Comparison of ENCODE assay signal across 16 mouse cellular contexts in genomic region chr9:62372556-62373221, GRCm38 (mm10). TPM values are rescaled to one million over a fixed set of nuclear protein-coding genes. Genes with fewer than 3 reads are reported as not detected.
DNase-seq lines count a peak whose midpoint lies in the region; ATAC-seq and TF ChIP-seq lines count a peak whose summit lies in the region.
"Had no signal": no experiment of that assay in that cellular context is flagged by ENCODE, and none has a peak within 500 bp of the region (broad histone marks: within the 10 kb centered on the region; RNA-seq: fewer than 3 reads in every experiment).

No protein-coding gene starts in this region.

- no peak for DNase-seq in cerebellum, adult 2 months
- DNase-seq in cerebellum, adult 11-12 months = no peak
- no peak for DNase-seq in kidney, adult 9 months
- peak; percentile 89 for DNase-seq in CH12.LX (ENCODE audit: extremely low read depth)
- DNase-seq in liver, postnatal 0 days = no peak
- no peak for DNase-seq in adrenal gland, postnatal 36 days
- no peak for DNase-seq in thymus, postnatal 0 days (ENCODE audit: low spot score)
- DNase-seq: adrenal gland, adult 2 months; cerebellum, postnatal 14 days; kidney, postnatal 10 days; midbrain, embryonic 14.5 days; right cerebral cortex, postnatal 25 days had no signal

- H3K9ac ChIP-seq in kidney, embryonic 15.5 days = no peak overlapping the region
- peak overlapping the region; percentile 69 for H3K9ac ChIP-seq in CH12.LX (ENCODE audit: insufficient read depth, low read depth)
- no peak overlapping the region for H3K9ac ChIP-seq in liver, postnatal 0 days (replicated peaks)
- H3K9ac ChIP-seq: embryonic facial prominence, embryonic 12.5 days had no signal

- H3K27me3 ChIP-seq in cerebellum, adult 2 months (ENCODE audit: control insufficient read depth, insufficient read depth, low read length) = no peaks in the 10 kb centered on the region
- no peaks in the 10 kb centered on the region for H3K27me3 ChIP-seq in kidney, embryonic 15.5 days
- H3K27me3 ChIP-seq in CH12.LX (replicated peaks) = no peaks in the 10 kb centered on the region
- H3K27me3 ChIP-seq in liver, postnatal 0 days (ENCODE audit: insufficient read depth, low read length) = no peaks in the 10 kb centered on the region
- H3K27me3 ChIP-seq: embryonic facial prominence, embryonic 12.5 days had no signal

- H3K9me3 ChIP-seq in kidney, embryonic 15.5 days (replicated peaks) = no peaks in the 10 kb centered on the region
- no peaks in the 10 kb centered on the region for H3K9me3 ChIP-seq in CH12.LX (replicated peaks; ENCODE audit: low read length)
- H3K9me3 ChIP-seq in liver, postnatal 0 days (ENCODE audit: low read length) = no peaks in the 10 kb centered on the region
- H3K9me3 ChIP-seq: embryonic facial prominence, embryonic 12.5 days; forebrain, embryonic 10.5 days had no signal

- no peak for ATAC-seq in kidney, embryonic 15.5 days (replicated peaks; ENCODE audit: low FRiP score)
- no peak for ATAC-seq in liver, postnatal 0 days
- ATAC-seq: hindbrain, embryonic 16.5 days had no signal

- dilution Hi-C loops in CH12.LX (cut with MboI; ENCODE audit: extremely low pct_ligation_motif_present, extremely low pct_unique_long_range_greater_than_20kb, low sequenced_read_pairs) = no loop called here

- peak; percentile 98 for TF ChIP-seq EP300 in CH12.LX (IDR thresholded peaks at IDR 0.05; ENCODE audit: low read length)
- TF ChIP-seq EP300 in liver, postnatal 0 days (IDR thresholded peaks at IDR 0.05; ENCODE audit: low read depth) = no peak

- no peak for TF ChIP-seq CTCF in cerebellum, adult 2 months (IDR thresholded peaks at IDR 0.05; ENCODE audit: borderline replicate concordance, insufficient read depth, low read depth, low read length)
- TF ChIP-seq CTCF in CH12.LX (conservative IDR thresholded peaks at IDR 0.05 in 1 of 2, IDR thresholded peaks at IDR 0.05 in 1 of 2; ENCODE audit: low read depth in 2 of 2, low read length in 2 of 2) = no peak
- no peak for TF ChIP-seq CTCF in liver, postnatal 0 days (IDR thresholded peaks at IDR 0.05; ENCODE audit: low read depth)

- TF ChIP-seq RAD21 in CH12.LX (IDR thresholded peaks at IDR 0.05; ENCODE audit: low read depth, low read length) = no peak

- H3K79me2 ChIP-seq in CH12.LX (replicated peaks; ENCODE audit: control insufficient read depth, extremely low read depth, insufficient read depth, poor library complexity, severe bottlenecking) = peaks cover 73% of the 10 kb centered on the region

- peaks cover 44% of the 10 kb centered on the region for H3K4me1 ChIP-seq in cerebellum, adult 2 months (ENCODE audit: control insufficient read depth, insufficient read depth, low read length)
- H3K4me1 ChIP-seq in kidney, embryonic 15.5 days = peaks cover 64% of the 10 kb centered on the region
- H3K4me1 ChIP-seq in CH12.LX (ENCODE audit: control insufficient read depth in 1 of 2, insufficient read depth in 2 of 2) = peaks cover 38 to 93% of the 10 kb centered on the region in 2 experiments
- peaks cover 34% of the 10 kb centered on the region for H3K4me1 ChIP-seq in liver, postnatal 0 days (ENCODE audit: insufficient read depth)

- TF ChIP-seq POLR2A in cerebellum, adult 2 months (IDR thresholded peaks at IDR 0.05; ENCODE audit: borderline replicate concordance, insufficient read depth, low read length) = no peak
- peak; percentile 36 for TF ChIP-seq POLR2A in CH12.LX (IDR thresholded peaks at IDR 0.05; ENCODE audit: low read depth, low read length)

- in situ Hi-C loops in CH12.LX (cut with MboI; ENCODE audit: low pct_ligation_motif_present, low pct_unique_long_range_greater_than_20kb, low sequenced_read_pairs) = no loop called here

- H3K4me2 ChIP-seq in kidney, embryonic 15.5 days = no peak overlapping the region
- H3K4me2 ChIP-seq in CH12.LX (ENCODE audit: insufficient read depth, low read depth, poor library complexity, severe bottlenecking) = peak overlapping the region; percentile 90
- no peak overlapping the region for H3K4me2 ChIP-seq in liver, postnatal 0 days (ENCODE audit: low read depth, low read length)
- H3K4me2 ChIP-seq: embryonic facial prominence, embryonic 12.5 days had no signal

- no peak overlapping the region for H3K4me3 ChIP-seq in cerebellum, adult 2 months (replicated peaks; ENCODE audit: insufficient read depth, low read depth, low read length)
- no peak overlapping the region for H3K4me3 ChIP-seq in kidney, embryonic 15.5 days (replicated peaks)
- H3K4me3 ChIP-seq in CH12.LX (replicated peaks in 1 of 3; ENCODE audit: low read depth in 2 of 3, low read length in 2 of 3, poor library complexity in 1 of 3) = peak overlapping the region in 1 of 3 experiments; percentile 48
- no peak overlapping the region for H3K4me3 ChIP-seq in liver, postnatal 0 days (ENCODE audit: low read depth, low read length)
- H3K4me3 ChIP-seq: embryonic facial prominence, embryonic 12.5 days; forebrain, embryonic 10.5 days had no signal

- 59% methylated on average over 9 of the region's 9 CpGs for WGBS in cerebellum, adult 2 months
- WGBS in kidney, embryonic 15.5 days = 79% methylated on average over 9 of the region's 9 CpGs
- WGBS in liver, postnatal 0 days (ENCODE audit: insufficient replicate concordance) = 73% methylated on average over 9 of the region's 9 CpGs

- H3K27ac ChIP-seq in cerebellum, adult 2 months (ENCODE audit: insufficient read depth, low read length) = peak overlapping the region; percentile 20; the same call in 1 of the 2 replicates
- H3K27ac ChIP-seq in kidney, embryonic 15.5 days = 0 out of 2 replicates have a peak overlapping the region, but pooled peaks have one; percentile 27
- peak overlapping the region; percentile 100 for H3K27ac ChIP-seq in CH12.LX (ENCODE audit: insufficient read depth, low read depth)
- peak overlapping the region; percentile 45; the same call in 1 of the 2 replicates for H3K27ac ChIP-seq in liver, postnatal 0 days (ENCODE audit: low read depth)
- H3K27ac ChIP-seq: embryonic facial prominence, embryonic 12.5 days had no signal

- H3K36me3 ChIP-seq in kidney, embryonic 15.5 days = peaks cover 62% of the 10 kb centered on the region
- H3K36me3 ChIP-seq in CH12.LX (replicated peaks in 1 of 2; ENCODE audit: control insufficient read depth in 1 of 2, insufficient read depth in 1 of 2, low read length in 1 of 2) = peaks cover 42 to 67% of the 10 kb centered on the region in 2 experiments
- H3K36me3 ChIP-seq in liver, postnatal 0 days (replicated peaks; ENCODE audit: insufficient read depth, low read length) = peaks cover 38% of the 10 kb centered on the region

TF ChIP-seq in CH12.LX, 34 proteins besides CTCF, POLR2A, EP300 and RAD21 (continues in another document):
- no peak for TF ChIP-seq PAX5 (IDR thresholded peaks at IDR 0.05; ENCODE audit: low read length)
- TF ChIP-seq CHD1 (IDR thresholded peaks at IDR 0.05; ENCODE audit: low read depth, low read length) = no peak; the same call in 1 of the 2 replicates
- TF ChIP-seq MEF2A (IDR thresholded peaks at IDR 0.05; ENCODE audit: borderline replicate concordance, low read depth, low read length) = peak; percentile 98
- no peak for TF ChIP-seq E2F4 (IDR thresholded peaks at IDR 0.05; ENCODE audit: insufficient replicate concordance, low read depth, low read length)
- TF ChIP-seq IRF4 (IDR thresholded peaks at IDR 0.05; ENCODE audit: low read depth, low read length) = peak; percentile 91
- TF ChIP-seq MXI1 (IDR thresholded peaks at IDR 0.05; ENCODE audit: low read depth, low read length) = no peak
- peak; percentile 83 for TF ChIP-seq SIN3A (IDR thresholded peaks at IDR 0.05; ENCODE audit: low read length)
- TF ChIP-seq MAZ (IDR thresholded peaks at IDR 0.05; ENCODE audit: low read depth, low read length) = 0 out of 2 replicates have a peak, but pooled peaks have one; percentile 56
- TF ChIP-seq TBP (conservative IDR thresholded peaks at IDR 0.05; ENCODE audit: low read depth, low read length) = peak; percentile 69; the same call in 1 of the 2 replicates
- no peak for TF ChIP-seq MAX (IDR thresholded peaks at IDR 0.05; ENCODE audit: low read length)
- 0 out of 2 replicates have a peak, but pooled peaks have one; percentile 73 for TF ChIP-seq MYC (IDR thresholded peaks at IDR 0.05; ENCODE audit: low read depth, low read length)
- TF ChIP-seq JUN (IDR thresholded peaks at IDR 0.05; ENCODE audit: insufficient read depth, low read depth, low read length) = peak; percentile 94
- TF ChIP-seq POLR2AphosphoS2 (IDR thresholded peaks at IDR 0.05; ENCODE audit: low read depth, low read length) = 0 out of 2 replicates have a peak, but pooled peaks have one; percentile 34
- no peak for TF ChIP-seq ZC3H11A (IDR thresholded peaks at IDR 0.05; ENCODE audit: low read depth, low read length)
- no peak for TF ChIP-seq ZNF384 (IDR thresholded peaks at IDR 0.05; ENCODE audit: low read depth, low read length)
- peak; percentile 98 for TF ChIP-seq TCF12 (IDR thresholded peaks at IDR 0.05; ENCODE audit: low read depth, low read length)
- TF ChIP-seq USF2 (conservative IDR thresholded peaks at IDR 0.05; ENCODE audit: low read depth, low read length) = no peak
- no peak for TF ChIP-seq SMC3 (IDR thresholded peaks at IDR 0.05; ENCODE audit: low read depth, low read length)
- peak; percentile 97 for TF ChIP-seq ETS1 (conservative IDR thresholded peaks at IDR 0.05; ENCODE audit: low read depth, low read length)
- no peak for TF ChIP-seq USF1 (IDR thresholded peaks at IDR 0.05; ENCODE audit: low read depth, low read length)
- TF ChIP-seq JUND (conservative IDR thresholded peaks at IDR 0.05; ENCODE audit: low read depth, low read length) = peak; percentile 87
- TF ChIP-seq UBTF (IDR thresholded peaks at IDR 0.05; ENCODE audit: low read depth, low read length) = peak; percentile 46; the same call in 1 of the 2 replicates
- peak; percentile 50; the same call in 1 of the 2 replicates for TF ChIP-seq ELF1 (IDR thresholded peaks at IDR 0.05; ENCODE audit: low read depth, low read length)
- peak; percentile 75 for TF ChIP-seq CHD2 (IDR thresholded peaks at IDR 0.05; ENCODE audit: low read length)
- TF ChIP-seq MAFK (IDR thresholded peaks at IDR 0.05; ENCODE audit: insufficient replicate concordance, low read length) = peak; percentile 82
- no peak for TF ChIP-seq ZKSCAN1 (IDR thresholded peaks at IDR 0.05; ENCODE audit: borderline replicate concordance, low read depth, low read length)
- no peak for TF ChIP-seq ZMIZ1 (IDR thresholded peaks at IDR 0.05; ENCODE audit: low read depth, low read length)

RNA-seq across cellular contexts. Expression of gene Anp32a, which starts 31.6 kb away (rescaled TPM):
- 421 and 445 TPM in 2 replicates for polyA plus RNA-seq in cerebellum, adult 2 months (2012; rRNA removed)
- polyA plus RNA-seq in kidney, embryonic 15.5 days (2015; fragmentation: Nextera tagmentation; extraction: Ambion mirVana) = 217 and 225 TPM in 2 replicates
- total RNA-seq in CH12.LX (2012; rRNA removed) (585 and 608 TPM in 2 replicates), CH12.LX (2014; rRNA removed) (809 and 869 TPM in 2 replicates)
- 1,207 and 1,391 TPM in 2 replicates for polyA plus RNA-seq in CH12.LX (2012; ENCODE audit: insufficient read length, low read depth)
- 54.5 and 60.4 TPM in 2 replicates for polyA plus RNA-seq in liver, postnatal 0 days (2015; fragmentation: Nextera tagmentation; extraction: Ambion mirVana)
- total RNA-seq in adrenal gland, postnatal 36 days (2021) = 100 to 1,000 TPM; 297 to 341 TPM
- 150 and 161 TPM in 2 replicates for polyA plus RNA-seq in thymus, postnatal 0 days (2015; fragmentation: Nextera tagmentation; extraction: Ambion mirVana)

Comparison
In these comparisons a context has a peak if more than half of its experiments do, and no peak if none do; other contexts are left out.
1. H3K27ac ChIP-seq: peak in every context shown above with its lines; median percentile 100 in CH12.LX; 45 in liver, postnatal 0 days; 27 in kidney, embryonic 15.5 days; 20 in cerebellum, adult 2 months.